Mouse (Mus musculus) CH12.LX (cell line): ENCODE measurements around the gene Wnt10b. TPM values are rescaled to one million over a fixed set of nuclear protein-coding genes. Genes with fewer than 3 reads are reported as not detected.

Source experiments
- DNase-seq: peaks from one replicate; pipeline ENCODE4 v3.0.0-alpha.2; 2013; ENCODE audit errors: extremely low read depth
- H3K27ac ChIP-seq: 2 replicates; pipeline ENCODE4 v1.5.1; 2012; ENCODE audit warnings: low read depth, mild to moderate bottlenecking, control low read depth, moderate library complexity; ENCODE audit not compliant: insufficient read depth
- H3K27me3 ChIP-seq: replicated peaks from 2 replicates; pipeline ENCODE3; 2012; ENCODE audit warnings: inconsistent platforms
- H3K36me3 ChIP-seq, 2 experiments: replicated peaks in 1 of 2; 2 replicates each; pipeline versions ENCODE3 to v1.6.1; 2012; ENCODE audit warnings: inconsistent platforms in 1 of 2, low read length in 1 of 2, mild to moderate bottlenecking in 1 of 2, mixed read lengths in 1 of 2, moderate library complexity in 1 of 2; ENCODE audit not compliant: control insufficient read depth in 1 of 2, insufficient read depth in 1 of 2
- H3K4me1 ChIP-seq, 2 experiments: 2 replicates each; pipeline ENCODE4 v1.6.1; 2012; ENCODE audit warnings: inconsistent platforms in 1 of 2, moderate library complexity in 1 of 2; ENCODE audit not compliant: insufficient read depth in 2 of 2, control insufficient read depth in 1 of 2
- H3K4me2 ChIP-seq: 2 replicates; pipeline ENCODE4 v1.6.1; 2012; ENCODE audit warnings: low read depth, mild to moderate bottlenecking, control low read depth; ENCODE audit not compliant: poor library complexity, insufficient read depth, severe bottlenecking
- H3K4me3 ChIP-seq, 3 experiments: fragments of 150-350 bp in 1 of 3; sonication (generic) in 1 of 3; replicated peaks in 1 of 3; 2 replicates each; pipeline versions ENCODE3 to v1.5.1; 2011 to 2012; ENCODE audit warnings: low read depth in 2 of 3, low read length in 2 of 3, mild to moderate bottlenecking in 2 of 3, moderate library complexity in 2 of 3, control low read depth in 1 of 3, improper control_type of control experiment in 1 of 3, inconsistent platforms in 1 of 3, mixed read lengths in 1 of 3; ENCODE audit not compliant: poor library complexity in 1 of 3
- H3K79me2 ChIP-seq: replicated peaks from 2 replicates; pipeline ENCODE4 v1.6.1; 2012; ENCODE audit warnings: mild to moderate bottlenecking, moderate library complexity; ENCODE audit not compliant: control insufficient read depth, poor library complexity, insufficient read depth, severe bottlenecking; ENCODE audit errors: extremely low read depth
- H3K9ac ChIP-seq: 2 replicates; pipeline ENCODE4 v1.6.1; 2012; ENCODE audit warnings: low read depth, mild to moderate bottlenecking, control low read depth, moderate library complexity; ENCODE audit not compliant: insufficient read depth
- H3K9me3 ChIP-seq: replicated peaks from 2 replicates; pipeline ENCODE3; 2012; ENCODE audit warnings: low read length, inconsistent platforms, mixed read lengths
- BHLHE40 ChIP-seq: IDR thresholded peaks from 2 replicates; pipeline ENCODE4 v1.6.1; 2011; ENCODE audit warnings: mild to moderate bottlenecking, low read depth, low read length, improper control_type of control experiment
- CHD1 ChIP-seq: IDR thresholded peaks from 2 replicates; pipeline ENCODE4 v1.6.1; 2012; ENCODE audit warnings: low read depth, low read length, improper control_type of control experiment, inconsistent platforms
- CTCF ChIP-seq, 2 experiments: IDR thresholded peaks in 1 of 2; conservative IDR thresholded peaks in 1 of 2; 2 replicates each; pipeline ENCODE4 v1.5.1; 2011 to 2012; ENCODE audit warnings: low read depth in 2 of 2, low read length in 2 of 2, improper control_type of control experiment in 1 of 2, inconsistent platforms in 1 of 2, mild to moderate bottlenecking in 1 of 2, moderate library complexity in 1 of 2
- ELF1 ChIP-seq: IDR thresholded peaks from 2 replicates; pipeline ENCODE4 v1.6.1; 2014; ENCODE audit warnings: low read depth, mild to moderate bottlenecking, inconsistent platforms, low read length, improper control_type of control experiment
- IRF4 ChIP-seq: IDR thresholded peaks from 2 replicates; pipeline ENCODE4 v1.6.1; 2014; ENCODE audit warnings: low read depth, mild to moderate bottlenecking, inconsistent platforms, low read length, improper control_type of control experiment
- MEF2A ChIP-seq: IDR thresholded peaks from 2 replicates; pipeline ENCODE4 v1.6.1; 2014; ENCODE audit warnings: low read depth, mild to moderate bottlenecking, inconsistent platforms, low read length, improper control_type of control experiment, borderline replicate concordance
- NRF1 ChIP-seq: IDR thresholded peaks from 2 replicates; pipeline ENCODE4 v1.6.1; 2014; ENCODE audit warnings: low read depth, mild to moderate bottlenecking, inconsistent platforms, low read length, improper control_type of control experiment, moderate library complexity
- POLR2A ChIP-seq: IDR thresholded peaks from 2 replicates; pipeline ENCODE4 v1.6.1; 2011; ENCODE audit warnings: low read depth, mild to moderate bottlenecking, improper control_type of control experiment, low read length
- POLR2AphosphoS2 ChIP-seq: IDR thresholded peaks from 2 replicates; pipeline ENCODE4 v1.6.1; 2011; ENCODE audit warnings: low read depth, low read length, improper control_type of control experiment
- SMC3 ChIP-seq: IDR thresholded peaks from 2 replicates; pipeline ENCODE4 v1.6.1; 2011; ENCODE audit warnings: low read depth, low read length, improper control_type of control experiment
- USF1 ChIP-seq: IDR thresholded peaks from 2 replicates; pipeline ENCODE4 v1.6.1; 2014; ENCODE audit warnings: low read depth, mild to moderate bottlenecking, inconsistent platforms, low read length, improper control_type of control experiment
- ZNF384 ChIP-seq: IDR thresholded peaks from 2 replicates; pipeline ENCODE4 v1.6.1; 2012; ENCODE audit warnings: low read depth, low read length, improper control_type of control experiment, inconsistent platforms
- dilution Hi-C: fragments of 300-500 bp; cut with MboI; formaldehyde crosslinking; loops from 2 replicates; pipeline ENCODE4 v1.14.3; 2020; ENCODE audit warnings: low sequenced_read_pairs; ENCODE audit not compliant: extremely low pct_unique_long_range_greater_than_20kb, extremely low pct_ligation_motif_present
- in situ Hi-C: fragments of 300-500 bp; cut with MboI; formaldehyde crosslinking; loops from 3 replicates; pipeline ENCODE4 v1.14.3; 2019; ENCODE audit warnings: low sequenced_read_pairs, low pct_ligation_motif_present, low pct_unique_long_range_greater_than_20kb, mixed read lengths
- polyA plus RNA-seq: library from polyadenylated mRNA; unstranded; fragments of >175 nt; gene quantifications from 2 replicates; pipeline ENCODE4 v1.2.1, GENCODE M21; 2012; ENCODE audit warnings: low read depth; ENCODE audit not compliant: insufficient read length
- total RNA-seq, 2 experiments: library from RNA; depleted of rRNA; stranded (reverse); fragments of 300-350 nt in 1 of 2; fragments of >200 nt in 1 of 2; gene quantifications; 2 replicates each; pipeline ENCODE4 v1.2.3; 2012 to 2014

Gene Wnt10b
- total and polyA plus RNA-seq, 3 experiments: 25.4 to 64.4 (median 56.2) TPM

GRCm38 (mm10) chr15:98736521-98736920, 41.4 kb downstream of the Wnt10b start:
- dilution Hi-C loops (no loop called here), in situ Hi-C loops (no loop called here)
- no peak for DNase-seq
- Histone ChIP-seq H3K4me3 (no peak overlapping the region), H3K27ac (no peak overlapping the region), H3K27me3 (no peaks in the 10 kb centered on the region), H3K9me3 (peaks cover 3% of the 10 kb centered on the region), H3K36me3 (peaks cover 64 to 80% of the 10 kb centered on the region in 2 experiments), H3K4me2 (no peak overlapping the region), H3K79me2 (no peaks in the 10 kb centered on the region), H3K4me1 (peaks cover 2 to 36% of the 10 kb centered on the region in 2 experiments; a peak in 3 of 4 replicates), H3K9ac (no peak overlapping the region)
- no peak for TF ChIP-seq ZNF384

GRCm38 (mm10) chr15:98733976-98734566, 43.9 kb downstream of the Wnt10b start:
- dilution Hi-C loops: no loop called here
- peaks cover 3% of the 10 kb centered on the region for H3K9me3 ChIP-seq
- no peak overlapping the region for H3K27ac ChIP-seq

GRCm38 (mm10) chr15:98733370-98733769, 44.6 kb downstream of the Wnt10b start:
- no peaks in the 10 kb centered on the region for H3K79me2 ChIP-seq
- no peak overlapping the region for H3K4me2 ChIP-seq
- H3K27me3 ChIP-seq: no peaks in the 10 kb centered on the region
- dilution Hi-C loops (no loop called here), in situ Hi-C loops (no loop called here)
- no peak overlapping the region for H3K4me3 ChIP-seq
- peaks cover under 1 to 20% of the 10 kb centered on the region in 2 experiments; a peak in 3 of 4 replicates for H3K4me1 ChIP-seq
- H3K9ac ChIP-seq: no peak overlapping the region
- H3K27ac ChIP-seq: no peak overlapping the region
- peaks cover 3% of the 10 kb centered on the region for H3K9me3 ChIP-seq
- no peak for DNase-seq
- peaks cover 32 to 48% of the 10 kb centered on the region in 2 experiments for H3K36me3 ChIP-seq
- no peak for TF ChIP-seq POLR2A
- TF ChIP-seq ELF1: no peak
- no peak for TF ChIP-seq USF1
- TF ChIP-seq SMC3: no peak
- TF ChIP-seq IRF4: no peak
- TF ChIP-seq BHLHE40: no peak

More at GRCm38 (mm10) chr15:98733976-98734566, 43.9 kb downstream of the Wnt10b start:
- TF ChIP-seq CTCF (conservative IDR thresholded peaks at IDR 0.05 in 1 of 2, IDR thresholded peaks at IDR 0.05 in 1 of 2; ENCODE audit: low read depth in 2 of 2, low read length in 2 of 2) (no peak), CHD1 (no peak), MEF2A (no peak), NRF1 (no peak), POLR2AphosphoS2 (no peak)
- no peak for DNase-seq
- H3K36me3 ChIP-seq: peaks cover 39 to 55% of the 10 kb centered on the region in 2 experiments
- peaks cover 2 to 23% of the 10 kb centered on the region in 2 experiments; a peak in 3 of 4 replicates for H3K4me1 ChIP-seq
- H3K79me2 ChIP-seq: no peaks in the 10 kb centered on the region
- in situ Hi-C loops: no loop called here
- no peak overlapping the region for H3K4me2 ChIP-seq
- no peak overlapping the region for H3K4me3 ChIP-seq
- H3K9ac ChIP-seq: no peak overlapping the region
- H3K27me3 ChIP-seq: no peaks in the 10 kb centered on the region
